Mouse (Mus musculus) forebrain, embryonic 11.5 days (tissue): ENCODE measurements around the gene Ppib. TPM values are rescaled to one million over a fixed set of nuclear protein-coding genes. Genes with fewer than 3 reads are reported as not detected.
A peak's percentile ranks its signal among the peaks of the same experiment; 100 is the strongest.

Source experiments
- ATAC-seq: fragments of 200-750 bp; cut with Nextera tagmentation; replicated peaks from 2 replicates; pipeline ENCODE4 v1.8.0; 2017; ENCODE audit warnings: moderate TSS enrichment; ENCODE audit not compliant: low FRiP score
- DNase-seq: peaks from one replicate; pipeline ENCODE4 v3.0.0-alpha.2; 2017; ENCODE audit warnings: low spot score
- H3K27ac ChIP-seq: fragments of 300-500 bp; sonication (generic); 2 replicates; pipeline ENCODE4 v1.5.1; 2014; ENCODE audit warnings: low read depth, low read length
- H3K27me3 ChIP-seq: fragments of 300-500 bp; sonication (generic); 2 replicates; pipeline ENCODE4 v1.6.1; 2014; ENCODE audit warnings: mild to moderate bottlenecking, low read length, mixed read lengths; ENCODE audit not compliant: control insufficient read depth, insufficient read depth
- H3K36me3 ChIP-seq: fragments of 300-500 bp; sonication (generic); 2 replicates; pipeline ENCODE4 v1.6.1; 2014; ENCODE audit warnings: mild to moderate bottlenecking, low read length, moderate library complexity, mixed read lengths; ENCODE audit not compliant: control insufficient read depth, insufficient read depth
- H3K4me1 ChIP-seq: fragments of 300-500 bp; sonication (generic); replicated peaks from 2 replicates; pipeline ENCODE4 v1.6.1; 2014; ENCODE audit warnings: low read length, mixed read lengths; ENCODE audit not compliant: control insufficient read depth, insufficient read depth
- H3K4me2 ChIP-seq: fragments of 300-500 bp; sonication (generic); 2 replicates; pipeline ENCODE4 v1.6.1; 2014; ENCODE audit warnings: low read depth, mild to moderate bottlenecking, low read length, moderate library complexity, mixed read lengths; ENCODE audit not compliant: severe bottlenecking
- H3K4me3 ChIP-seq: fragments of 300-500 bp; sonication (generic); 2 replicates; pipeline ENCODE4 v1.5.1; 2014; ENCODE audit warnings: low read depth, low read length
- H3K9ac ChIP-seq: fragments of 300-500 bp; sonication (generic); 2 replicates; pipeline ENCODE4 v1.6.1; 2014; ENCODE audit warnings: low read length
- H3K9me3 ChIP-seq: fragments of 300-500 bp; sonication (generic); 2 replicates; pipeline ENCODE4 v1.6.1; 2016; ENCODE audit warnings: low read length, mixed read lengths; ENCODE audit not compliant: control insufficient read depth
- WGBS: fragments of 180-500 bp; shearing (Covaris S2); extraction: QIAGEN DNeasy Blood & Tissue Kit; methylation state at CpG from one replicate; pipeline ENCODE4 v1.1.7; 2014; 5-methylcytosine and 5-hydroxymethylcytosine counted together
- polyA plus RNA-seq: library from polyadenylated mRNA; unstranded; fragments of >200 nt; fragmentation: Nextera tagmentation; extraction: Ambion mirVana; gene quantifications from 2 replicates; pipeline ENCODE4 v1.2.1, GENCODE M21; 2014

Ppib gene
- polyA plus RNA-seq = 401 and 416 TPM in 2 replicates

DNA sequence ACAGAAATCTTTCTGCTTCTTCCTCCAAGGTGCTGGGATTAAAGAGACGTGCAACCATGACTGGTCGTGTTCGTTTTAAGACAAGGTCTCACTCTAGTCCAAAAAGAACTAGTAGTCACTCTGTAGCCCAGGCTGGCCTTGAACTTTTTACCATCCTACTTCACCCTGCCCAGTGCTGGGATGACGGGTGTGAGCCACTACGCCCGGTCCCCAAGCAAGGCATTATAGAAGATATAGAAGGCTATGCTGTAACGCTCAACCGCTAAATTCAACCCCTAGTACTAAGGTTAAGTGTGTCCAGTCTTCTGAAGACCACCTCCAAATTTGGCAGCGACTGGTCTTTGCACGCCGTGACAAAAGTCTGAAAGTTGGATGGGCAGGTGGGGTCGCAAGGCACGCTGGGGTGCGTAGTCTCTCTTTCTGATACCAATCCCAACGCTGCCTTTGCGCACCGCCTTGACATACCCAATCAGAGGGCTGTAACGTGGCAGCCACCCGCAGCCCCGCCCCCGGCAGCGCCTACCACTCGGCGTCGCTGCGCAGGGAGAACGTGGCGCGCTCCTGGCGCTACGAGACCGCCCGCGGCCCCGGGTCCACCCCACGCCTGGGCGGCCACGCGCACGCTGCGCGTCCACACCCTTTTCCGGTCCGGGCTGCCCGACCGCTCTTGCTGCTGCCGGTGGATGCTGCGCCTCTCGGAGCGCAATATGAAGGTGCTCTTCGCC lies at the start of gene Ppib:
Gene Ppib (plus strand): TSS at position 640 of the 725 bp plus-strand sequence.
- ATAC-seq (peak; percentile 97), DNase-seq (peak; percentile 99)

DNA sequence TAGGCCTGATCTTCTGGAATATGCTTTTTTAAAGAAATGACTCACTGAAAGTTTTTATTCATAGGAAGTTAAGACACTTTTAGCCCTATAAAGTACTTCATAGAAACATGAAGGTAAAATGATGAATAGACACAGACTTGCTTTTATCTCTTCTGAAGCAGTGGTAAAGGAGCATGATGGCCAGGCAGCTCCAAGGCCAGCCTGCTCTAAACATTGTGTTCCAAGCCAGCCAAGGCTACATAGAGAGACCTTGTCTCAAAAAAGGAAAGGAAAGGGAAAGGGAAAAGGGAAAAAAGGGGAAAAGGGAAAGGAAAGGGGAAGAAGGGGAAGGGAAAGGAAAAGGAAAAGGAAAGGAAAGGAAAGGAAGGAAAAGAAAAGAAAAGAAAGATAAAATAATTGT lies 39.4 kb upstream of the Ppib start:
- Histone ChIP-seq H3K9me3 (no peaks in the 10 kb centered on the region), H3K4me1 (no peaks in the 10 kb centered on the region), H3K9ac (no peak overlapping the region), H3K36me3 (no peaks in the 10 kb centered on the region; the same call in 1 of the 2 replicates), H3K4me2 (no peak overlapping the region), H3K27me3 (no peaks in the 10 kb centered on the region), H3K27ac (no peak overlapping the region), H3K4me3 (no peak overlapping the region)
- ATAC-seq (no peak), DNase-seq (no peak)

More for the DNA sequence above, at the start of gene Ppib:
- Histone ChIP-seq H3K4me3 (peak within 1 kb of the TSS; percentile 81), H3K4me1 (peaks cover 8% of the 10 kb centered on the region; the same call in 1 of the 2 replicates), H3K27ac (peak within 1 kb of the TSS; percentile 57), H3K27me3 (no peaks in the 10 kb centered on the region), H3K9me3 (no peaks in the 10 kb centered on the region), H3K9ac (peak within 1 kb of the TSS; percentile 86), H3K36me3 (peaks cover 10% of the 10 kb centered on the region; the same call in 1 of the 2 replicates), H3K4me2 (peak within 1 kb of the TSS; percentile 61)
- WGBS = 1% methylated on average over 51 of the region's 51 CpGs

DNA sequence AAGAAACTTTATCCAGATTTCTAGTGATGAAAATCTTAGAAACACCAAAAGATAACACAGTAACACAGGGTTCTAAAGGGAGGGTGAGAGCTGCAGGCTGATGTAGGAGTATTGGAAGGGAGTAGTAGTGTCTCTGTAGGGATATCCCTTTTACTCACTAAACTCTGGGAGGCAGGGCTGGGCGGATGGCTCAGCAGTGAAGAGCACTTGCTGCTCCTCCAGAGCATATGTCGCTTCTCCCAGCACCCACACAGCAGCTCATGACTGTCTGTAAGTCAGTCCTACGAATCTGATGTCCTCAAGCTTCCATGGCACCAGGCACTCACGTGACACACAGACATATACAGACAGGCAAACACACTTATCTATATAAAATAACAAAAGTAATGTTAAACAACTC lies 21.9 kb upstream of the Ppib start:
- no peak for ATAC-seq
- 88% methylated on average over 4 of the region's 4 CpGs for WGBS
- DNase-seq = no peak
- no peak overlapping the region for H3K4me3 ChIP-seq
- H3K9ac ChIP-seq = no peak overlapping the region
- no peaks in the 10 kb centered on the region; the same call in 1 of the 2 replicates for H3K36me3 ChIP-seq
- H3K27ac ChIP-seq = no peak overlapping the region
- H3K4me1 ChIP-seq = no peaks in the 10 kb centered on the region
- H3K4me2 ChIP-seq = no peak overlapping the region
- no peaks in the 10 kb centered on the region for H3K9me3 ChIP-seq
- H3K27me3 ChIP-seq = no peaks in the 10 kb centered on the region

DNA sequence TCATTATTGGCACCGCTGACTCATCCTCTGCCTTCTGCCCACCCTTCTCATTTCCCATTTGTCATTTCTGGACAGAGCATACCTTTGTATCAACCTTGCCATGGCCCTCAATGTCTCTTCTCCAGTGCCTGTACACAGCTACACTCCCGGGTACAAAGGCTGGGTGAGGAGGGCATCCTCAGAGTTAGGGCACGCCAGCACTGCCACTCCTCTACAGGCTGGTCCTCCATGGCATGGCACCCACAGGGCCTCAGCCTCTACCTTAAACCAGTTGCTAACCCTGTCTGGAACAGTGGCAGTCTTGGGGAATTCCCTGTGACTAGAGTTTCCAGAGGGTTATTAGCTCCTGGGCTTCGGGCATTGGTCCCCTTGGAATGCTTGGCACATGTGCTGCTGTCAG lies 21.4 kb upstream of the Ppib start:
- no peaks in the 10 kb centered on the region for H3K4me1 ChIP-seq
- H3K9me3 ChIP-seq = no peaks in the 10 kb centered on the region
- no peak overlapping the region for H3K4me2 ChIP-seq
- no peak overlapping the region for H3K9ac ChIP-seq
- no peaks in the 10 kb centered on the region; the same call in 1 of the 2 replicates for H3K36me3 ChIP-seq
- H3K4me3 ChIP-seq = no peak overlapping the region
- DNase-seq (no peak), ATAC-seq (no peak)
- H3K27me3 ChIP-seq = no peaks in the 10 kb centered on the region
- no peak overlapping the region for H3K27ac ChIP-seq
- 95% methylated on average over 4 of the region's 4 CpGs for WGBS

DNA sequence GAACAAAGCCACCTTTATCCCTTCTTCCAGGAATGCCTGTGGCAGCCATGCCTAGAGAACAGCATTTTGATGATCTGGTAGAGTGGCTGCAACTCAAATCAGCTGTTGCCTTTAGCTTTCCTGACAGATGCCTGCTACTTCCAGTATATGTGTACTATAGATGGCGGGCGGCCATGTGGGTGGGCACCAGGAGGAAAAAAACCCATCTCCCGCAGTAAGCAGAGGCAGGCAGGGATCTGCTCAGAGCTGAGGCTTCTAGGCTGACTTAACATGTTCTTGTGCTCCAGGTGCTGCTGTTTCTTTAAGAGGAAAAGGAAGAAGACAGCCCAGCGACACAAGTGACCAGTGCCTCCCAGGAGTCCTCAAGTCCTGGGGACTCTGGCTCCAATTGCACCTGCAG lies 20.7 kb upstream of the Ppib start:
- no peak for DNase-seq
- Histone ChIP-seq H3K4me3 (no peak overlapping the region), H3K4me1 (no peaks in the 10 kb centered on the region), H3K9ac (no peak overlapping the region), H3K27ac (no peak overlapping the region), H3K4me2 (no peak overlapping the region), H3K27me3 (no peaks in the 10 kb centered on the region), H3K9me3 (no peaks in the 10 kb centered on the region), H3K36me3 (no peaks in the 10 kb centered on the region; the same call in 1 of the 2 replicates)
- no peak for ATAC-seq
- WGBS = 84% methylated on average over 4 of the region's 4 CpGs

DNA sequence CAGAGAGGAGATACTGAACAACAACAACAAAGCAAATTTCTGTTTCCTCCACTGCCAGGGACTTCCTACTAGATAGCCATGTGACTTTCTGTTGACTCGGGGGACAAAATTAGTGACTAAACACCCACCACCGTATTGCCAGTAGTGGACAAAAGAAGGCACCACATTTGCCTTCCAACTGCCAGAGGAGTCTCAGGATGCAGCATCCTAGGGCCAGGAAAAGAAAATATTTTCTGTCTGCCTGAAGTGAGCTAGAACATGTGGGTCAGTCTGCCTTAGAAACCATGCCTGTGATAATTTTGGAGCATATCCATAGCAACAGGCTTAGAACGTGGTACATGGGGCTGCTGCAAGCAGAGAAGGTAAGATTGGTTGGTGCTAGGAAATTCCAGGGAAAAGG lies 19.2 kb upstream of the Ppib start:
- no peak overlapping the region for H3K27ac ChIP-seq
- no peak overlapping the region for H3K9ac ChIP-seq
- H3K4me1 ChIP-seq = no peaks in the 10 kb centered on the region
- ATAC-seq (no peak), DNase-seq (no peak)
- H3K27me3 ChIP-seq = no peaks in the 10 kb centered on the region
- H3K9me3 ChIP-seq = no peaks in the 10 kb centered on the region
- 87% methylated on average over 3 of the region's 3 CpGs for WGBS
- H3K36me3 ChIP-seq = no peaks in the 10 kb centered on the region; the same call in 1 of the 2 replicates
- H3K4me2 ChIP-seq = no peak overlapping the region
- no peak overlapping the region for H3K4me3 ChIP-seq

DNA sequence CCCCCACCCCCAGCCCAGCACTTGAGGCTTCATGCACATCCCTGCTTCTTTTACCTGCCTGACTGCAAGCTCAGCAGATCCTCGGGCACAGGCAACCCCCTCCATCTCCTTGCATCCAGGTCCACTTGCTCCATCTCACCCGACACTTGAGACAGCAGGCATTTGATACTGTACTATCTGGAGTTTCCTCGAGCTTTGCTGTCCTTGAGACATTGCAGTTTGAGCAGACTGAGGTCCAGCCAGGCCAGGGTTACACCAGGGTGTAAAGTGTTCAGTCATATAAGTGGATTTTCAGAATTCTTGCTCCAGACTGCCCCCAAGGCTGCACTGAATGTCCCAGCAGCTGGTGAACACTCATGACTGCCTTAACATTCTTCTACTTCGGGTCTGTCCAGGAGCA lies 17.7 kb upstream of the Ppib start:
- Histone ChIP-seq H3K9ac (no peak overlapping the region), H3K4me3 (no peak overlapping the region), H3K27me3 (no peaks in the 10 kb centered on the region), H3K4me2 (no peak overlapping the region), H3K27ac (no peak overlapping the region), H3K4me1 (no peaks in the 10 kb centered on the region), H3K9me3 (no peaks in the 10 kb centered on the region), H3K36me3 (no peaks in the 10 kb centered on the region; the same call in 1 of the 2 replicates)
- no peak for ATAC-seq
- DNase-seq = no peak
- WGBS = 80% methylated on average over 4 of the region's 4 CpGs

DNA sequence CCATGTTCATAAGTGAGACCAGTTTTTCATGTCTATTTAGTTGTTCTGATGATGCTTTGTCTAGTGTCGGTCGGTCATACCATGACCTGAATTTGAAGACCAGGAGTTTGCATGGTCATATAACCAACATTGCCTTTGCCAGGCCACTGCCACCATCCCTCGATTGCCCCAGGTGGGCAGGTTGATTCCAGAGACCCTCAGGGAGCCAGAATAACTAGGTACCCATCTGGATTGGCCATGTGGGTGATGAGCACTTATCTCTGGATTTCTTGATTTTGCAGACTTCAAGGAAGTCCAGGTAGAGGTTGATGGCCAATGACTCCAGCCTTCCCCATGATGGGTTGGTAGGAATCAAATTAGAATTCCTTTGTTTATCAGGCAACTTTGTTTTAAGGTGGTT lies 16.8 kb upstream of the Ppib start:
- no peak overlapping the region for H3K4me3 ChIP-seq
- no peaks in the 10 kb centered on the region; the same call in 1 of the 2 replicates for H3K36me3 ChIP-seq
- no peaks in the 10 kb centered on the region for H3K9me3 ChIP-seq
- ATAC-seq (no peak), DNase-seq (no peak)
- WGBS = 99% methylated on average over 3 of the region's 3 CpGs
- no peak overlapping the region for H3K9ac ChIP-seq
- no peak overlapping the region for H3K27ac ChIP-seq
- H3K4me1 ChIP-seq = no peaks in the 10 kb centered on the region
- H3K27me3 ChIP-seq = no peaks in the 10 kb centered on the region
- H3K4me2 ChIP-seq = no peak overlapping the region
